Mouse (Mus musculus) cortical plate, adult 2 months (tissue): ENCODE results near the gene Zswim8.

Experiments
- CTCF ChIP-seq: fragments of 200-500 bp; IDR thresholded peaks from 2 replicates; pipeline ENCODE4 v1.5.1; 2011; ENCODE audit warnings: mild to moderate bottlenecking, control low read depth, low read length; ENCODE audit not compliant: insufficient read depth; ENCODE audit errors: extremely low read depth
- POLR2A ChIP-seq: fragments of 200-500 bp; IDR thresholded peaks from 2 replicates; pipeline ENCODE4 v1.6.1; 2011; ENCODE audit warnings: mild to moderate bottlenecking, low read length, control low read depth; ENCODE audit not compliant: insufficient read depth; ENCODE audit errors: extremely low read depth

- TF ChIP-seq POLR2A (no peak), CTCF (no peak)
Measured at GRCm38 (mm10) chr14:20682498-20682897, 24.9 kb upstream of the Zswim8 start.
